Mouse (Mus musculus): ENCODE data around the gene Synpo2.

Gene Synpo2

DNA sequence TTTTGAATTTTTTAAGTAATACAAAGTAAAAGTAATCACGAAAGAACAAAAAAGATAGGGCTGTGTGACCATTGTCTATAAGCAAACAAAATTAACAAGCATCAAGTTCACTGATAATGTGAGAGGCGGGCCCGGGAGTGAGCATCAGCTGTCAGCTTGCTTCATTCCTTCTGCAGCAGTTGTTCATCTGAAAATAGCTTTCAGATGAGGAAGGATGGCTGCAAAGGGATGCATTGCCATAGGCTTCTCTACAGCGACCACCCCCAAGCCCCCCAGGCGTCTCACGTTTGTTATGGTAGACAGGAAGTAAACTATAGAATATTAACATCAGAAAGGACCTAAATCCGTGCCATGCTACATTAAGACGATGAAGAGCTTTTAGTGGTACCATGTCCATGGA lies 202.1 kb downstream of the Synpo2 start:
- no peak for DNase-seq (ENCODE audit: low spot score in 2 of 2)
